In the genomic region with DNA sequence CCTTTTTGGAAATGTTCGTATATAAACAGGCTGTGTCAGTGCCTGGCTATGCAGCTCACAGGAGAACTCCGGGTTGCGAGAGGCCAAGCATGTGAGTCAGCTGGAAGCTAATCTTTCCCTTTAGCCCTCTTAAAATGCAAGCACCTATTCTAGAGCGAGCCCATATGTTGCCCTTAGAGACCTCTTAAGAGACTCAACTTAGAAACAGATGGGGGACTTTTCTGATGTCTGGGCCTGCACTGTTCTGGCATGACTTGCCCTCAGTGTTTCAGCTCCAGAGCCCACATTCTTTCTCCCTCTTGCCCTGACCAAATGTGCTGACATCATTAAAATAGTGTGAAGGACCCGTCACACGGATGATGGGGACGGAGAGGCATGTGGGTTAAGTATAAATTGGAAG, we compare ENCODE assay signal across 11 mouse cellular contexts. TPM values are rescaled to one million over a fixed set of nuclear protein-coding genes. Genes with fewer than 3 reads are reported as not detected.
DNase-seq lines count a peak whose midpoint lies in the region; ATAC-seq and TF ChIP-seq lines count a peak whose summit lies in the region.
"Had no signal": no experiment of that assay in that cellular context is flagged by ENCODE, and none has a peak within 500 bp of the region (broad histone marks: within the 10 kb centered on the region; RNA-seq: fewer than 3 reads in every experiment).

No protein-coding gene starts in this region.

- no peak for TF ChIP-seq CTCF in lung, postnatal 0 days (IDR thresholded peaks at IDR 0.05)

- no peaks in the 10 kb centered on the region for H3K9me3 ChIP-seq in embryonic facial prominence, embryonic 11.5 days (replicated peaks; ENCODE audit: control insufficient read depth, low read length)
- no peaks in the 10 kb centered on the region for H3K9me3 ChIP-seq in embryonic facial prominence, embryonic 10.5 days
- no peaks in the 10 kb centered on the region for H3K9me3 ChIP-seq in hindbrain, embryonic 12.5 days (replicated peaks)
- H3K9me3 ChIP-seq in lung, postnatal 0 days (ENCODE audit: low read length) = no peaks in the 10 kb centered on the region

- no peak overlapping the region for H3K9ac ChIP-seq in embryonic facial prominence, embryonic 11.5 days (replicated peaks; ENCODE audit: low read length)
- no peak overlapping the region; the same call in 1 of the 2 replicates for H3K9ac ChIP-seq in hindbrain, embryonic 12.5 days
- no peak overlapping the region for H3K9ac ChIP-seq in lung, postnatal 0 days (replicated peaks; ENCODE audit: low read depth)

- H3K4me3 ChIP-seq in embryonic facial prominence, embryonic 11.5 days (ENCODE audit: low read depth, low read length) = no peak overlapping the region
- H3K4me3 ChIP-seq in embryonic facial prominence, embryonic 10.5 days = no peak overlapping the region
- no peak overlapping the region for H3K4me3 ChIP-seq in hindbrain, embryonic 12.5 days
- H3K4me3 ChIP-seq in lung, postnatal 0 days (ENCODE audit: low read depth, low read length) = 0 out of 2 replicates have a peak overlapping the region, but pooled peaks have one; percentile 0
- H3K4me3 ChIP-seq: left cerebral cortex, adult 2 months had no signal

- WGBS in embryonic facial prominence, embryonic 11.5 days = 52% methylated on average over 7 of the region's 7 CpGs
- WGBS in embryonic facial prominence, embryonic 10.5 days = 64% methylated on average over 7 of the region's 7 CpGs
- 53% methylated on average over 7 of the region's 7 CpGs for WGBS in hindbrain, embryonic 12.5 days
- WGBS in lung, postnatal 0 days = 34% methylated on average over 7 of the region's 7 CpGs

- TF ChIP-seq EP300 in lung, postnatal 0 days (IDR thresholded peaks at IDR 0.05) = no peak

- no peaks in the 10 kb centered on the region for H3K36me3 ChIP-seq in embryonic facial prominence, embryonic 11.5 days (replicated peaks; ENCODE audit: control insufficient read depth, insufficient read depth, low read depth, low read length)
- no peaks in the 10 kb centered on the region for H3K36me3 ChIP-seq in embryonic facial prominence, embryonic 10.5 days (replicated peaks)
- no peaks in the 10 kb centered on the region for H3K36me3 ChIP-seq in hindbrain, embryonic 12.5 days
- no peaks in the 10 kb centered on the region for H3K36me3 ChIP-seq in lung, postnatal 0 days (ENCODE audit: insufficient read depth, low read length)

- no peak overlapping the region for H3K27ac ChIP-seq in embryonic facial prominence, embryonic 11.5 days (replicated peaks; ENCODE audit: low read depth, low read length)
- no peak overlapping the region for H3K27ac ChIP-seq in embryonic facial prominence, embryonic 10.5 days (replicated peaks)
- 0 out of 2 replicates have a peak overlapping the region, but pooled peaks have one; percentile 17 for H3K27ac ChIP-seq in hindbrain, embryonic 12.5 days
- peak overlapping the region; percentile 76 for H3K27ac ChIP-seq in lung, postnatal 0 days (ENCODE audit: low read length)
- H3K27ac ChIP-seq: left cerebral cortex, adult 2 months had no signal

- peak; percentile 12 for DNase-seq in embryonic facial prominence, embryonic 11.5 days (ENCODE audit: low spot score)
- no peak for DNase-seq in embryonic facial prominence, embryonic 10.5 days (ENCODE audit: low spot score)
- DNase-seq in Muller cell, postnatal 12 days (ENCODE audit: inconsistent ontology term) = peak; percentile 61
- peak; percentile 68 for DNase-seq in lung, postnatal 0 days (ENCODE audit: low spot score)
- no peak for DNase-seq in ovary, postnatal 10 days (ENCODE audit: low spot score)
- DNase-seq in frontal cortex, postnatal 14 days (ENCODE audit: low spot score in 2 of 2) = no peak
- DNase-seq in adrenal gland, adult 8-10 months = no peak
- DNase-seq: spleen, adult 18-20 months had no signal

- no peak for ATAC-seq in embryonic facial prominence, embryonic 11.5 days (replicated peaks; ENCODE audit: insufficient number of reproducible peaks, low FRiP score, low TSS enrichment, low read depth)
- no peak for ATAC-seq in hindbrain, embryonic 12.5 days (ENCODE audit: low FRiP score)
- ATAC-seq in lung, postnatal 0 days = peak; percentile 42
- ATAC-seq: forebrain, embryonic 16.5 days had no signal

- no peak overlapping the region for H3K4me2 ChIP-seq in embryonic facial prominence, embryonic 11.5 days (ENCODE audit: low read depth, low read length)
- H3K4me2 ChIP-seq in hindbrain, embryonic 12.5 days (replicated peaks) = peak overlapping the region; percentile 65
- H3K4me2 ChIP-seq in lung, postnatal 0 days (replicated peaks; ENCODE audit: low read depth, low read length) = peak overlapping the region; percentile 38

- H3K4me1 ChIP-seq in embryonic facial prominence, embryonic 11.5 days (ENCODE audit: control insufficient read depth, insufficient read depth, low read length) = no peaks in the 10 kb centered on the region
- H3K4me1 ChIP-seq in embryonic facial prominence, embryonic 10.5 days = peaks cover 28% of the 10 kb centered on the region
- H3K4me1 ChIP-seq in hindbrain, embryonic 12.5 days = peaks cover 21% of the 10 kb centered on the region
- H3K4me1 ChIP-seq in lung, postnatal 0 days (ENCODE audit: insufficient read depth, low read depth, low read length) = peaks cover 18% of the 10 kb centered on the region

- no peaks in the 10 kb centered on the region for H3K27me3 ChIP-seq in embryonic facial prominence, embryonic 11.5 days (ENCODE audit: control insufficient read depth, insufficient read depth, low read length)
- peaks cover 16% of the 10 kb centered on the region for H3K27me3 ChIP-seq in embryonic facial prominence, embryonic 10.5 days (replicated peaks; ENCODE audit: low read depth, poor library complexity, severe bottlenecking)
- 0 out of 2 replicates have a peak, but pooled peaks cover 8% of the 10 kb centered on the region for H3K27me3 ChIP-seq in hindbrain, embryonic 12.5 days
- H3K27me3 ChIP-seq in lung, postnatal 0 days (replicated peaks; ENCODE audit: insufficient read depth, low read length) = no peaks in the 10 kb centered on the region

RNA-seq across cellular contexts. Expression of a gene that starts 2.1 kb away (rescaled TPM):
- polyA plus RNA-seq in embryonic facial prominence, embryonic 11.5 days (2014; fragmentation: Nextera tagmentation; extraction: Ambion mirVana) = 6.8 and 7.6 TPM in 2 replicates
- polyA plus RNA-seq in embryonic facial prominence, embryonic 10.5 days (2016; fragmentation: Nextera tagmentation; extraction: Ambion mirVana) = 14.8 and 14.9 TPM in 2 replicates
- 26.6 and 27.6 TPM in 2 replicates for polyA plus RNA-seq in hindbrain, embryonic 12.5 days (2016; fragmentation: Nextera tagmentation; extraction: Ambion mirVana)
- 58.1 and 62.9 TPM in 2 replicates for polyA plus RNA-seq in lung, postnatal 0 days (2015; fragmentation: Nextera tagmentation; extraction: Ambion mirVana)
- 10 to 100 TPM; 55.9 to 95.0 (median 70.2) TPM for total RNA-seq in adrenal gland, adult 8-10 months (2022)

RNA-seq across cellular contexts. Expression of a gene that starts 59.1 kb away (rescaled TPM):
- polyA plus RNA-seq in embryonic facial prominence, embryonic 11.5 days (2014; fragmentation: Nextera tagmentation; extraction: Ambion mirVana) = 0.54 and 0.79 TPM in 2 replicates
- polyA plus RNA-seq in embryonic facial prominence, embryonic 10.5 days (2016; fragmentation: Nextera tagmentation; extraction: Ambion mirVana) = 1.1 and 2.5 TPM in 2 replicates
- polyA plus RNA-seq in hindbrain, embryonic 12.5 days (2016; fragmentation: Nextera tagmentation; extraction: Ambion mirVana) = 8.6 and 9.7 TPM in 2 replicates
- not detected in 2 replicates for polyA plus RNA-seq in lung, postnatal 0 days (2015; fragmentation: Nextera tagmentation; extraction: Ambion mirVana)
- under 1 TPM in 2 of 4 experiments, not detected in 2; 0.03 to 0.12 TPM for total RNA-seq in adrenal gland, adult 8-10 months (2022)
- total RNA-seq: left cerebral cortex, adult 2 months had no signal
- polyA plus RNA-seq: forebrain, embryonic 16.5 days had no signal

Comparison
In these comparisons a context has a peak if more than half of its experiments do, and no peak if none do; other contexts are left out.
1. DNase-seq: peak in embryonic facial prominence, embryonic 11.5 days (single experiment), Muller cell, postnatal 12 days (single experiment) and lung, postnatal 0 days (single experiment); none in embryonic facial prominence, embryonic 10.5 days (single experiment), ovary, postnatal 10 days (single experiment), frontal cortex, postnatal 14 days (0 of 2) and adrenal gland, adult 8-10 months (single experiment).
2. H3K27ac ChIP-seq: peak in hindbrain, embryonic 12.5 days (single experiment) and lung, postnatal 0 days (single experiment); none in embryonic facial prominence, embryonic 11.5 days (single experiment) and embryonic facial prominence, embryonic 10.5 days (single experiment).